Comparison of ENCODE assay signal across 29 mouse cellular contexts in genomic region chr17:17425308-17425813, GRCm38 (mm10). TPM values are rescaled to one million over a fixed set of nuclear protein-coding genes. Genes with fewer than 3 reads are reported as not detected.
A peak's percentile ranks its signal among the peaks of the same experiment; 100 is the strongest.
DNase-seq lines count a peak whose midpoint lies in the region; ATAC-seq and TF ChIP-seq lines count a peak whose summit lies in the region.
"Had no signal": no experiment of that assay in that cellular context is flagged by ENCODE, and none has a peak within 500 bp of the region (broad histone marks: within the 10 kb centered on the region; RNA-seq: fewer than 3 reads in every experiment).

No protein-coding gene starts in this region.

- no peak for TF ChIP-seq CTCF in kidney, postnatal 0 days (IDR thresholded peaks at IDR 0.05; ENCODE audit: low read depth)
- TF ChIP-seq CTCF in ES-Bruce4 (IDR thresholded peaks at IDR 0.05; ENCODE audit: low read depth, low read length), result no peak

- no peak overlapping the region for H3K9ac ChIP-seq in kidney, postnatal 0 days (ENCODE audit: low read depth, low read length)
- H3K9ac ChIP-seq in kidney, embryonic 14.5 days (ENCODE audit: low read depth, low read length), result no peak overlapping the region
- H3K9ac ChIP-seq in ES-Bruce4 (ENCODE audit: low read depth, poor library complexity, severe bottlenecking), result 0 out of 2 replicates have a peak overlapping the region, but pooled peaks have one; percentile 29
- no peak overlapping the region for H3K9ac ChIP-seq in forebrain, embryonic 13.5 days
- H3K9ac ChIP-seq in midbrain, embryonic 12.5 days (replicated peaks), result no peak overlapping the region
- H3K9ac ChIP-seq: embryonic facial prominence, embryonic 13.5 days; hindbrain, embryonic 14.5 days; neural tube, embryonic 12.5 days; stomach, embryonic 15.5 days had no signal

- H3K36me3 ChIP-seq in kidney, postnatal 0 days (ENCODE audit: insufficient read depth, low read length), result no peaks in the 10 kb centered on the region
- H3K36me3 ChIP-seq in kidney, embryonic 14.5 days (ENCODE audit: control insufficient read depth, insufficient read depth, low read length), result no peaks in the 10 kb centered on the region
- H3K36me3 ChIP-seq in ES-Bruce4 (ENCODE audit: control insufficient read depth, insufficient read depth, low read length, poor library complexity, severe bottlenecking), result no peaks in the 10 kb centered on the region
- peaks cover 7% of the 10 kb centered on the region; the same call in 1 of the 2 replicates for H3K36me3 ChIP-seq in forebrain, embryonic 13.5 days (ENCODE audit: poor library complexity, severe bottlenecking)
- peaks cover 3% of the 10 kb centered on the region; the same call in 1 of the 2 replicates for H3K36me3 ChIP-seq in midbrain, embryonic 12.5 days
- H3K36me3 ChIP-seq: embryonic facial prominence, embryonic 13.5 days; heart, embryonic 10.5 days; neural tube, embryonic 12.5 days; stomach, embryonic 15.5 days had no signal

- no peak for ATAC-seq in kidney, postnatal 0 days (replicated peaks; ENCODE audit: low FRiP score, low read depth)
- ATAC-seq in kidney, embryonic 14.5 days (ENCODE audit: low FRiP score, low TSS enrichment), result no peak
- ATAC-seq in forebrain, embryonic 13.5 days, result peak; percentile 51; the same call in 1 of the 2 replicates
- ATAC-seq in midbrain, embryonic 12.5 days (ENCODE audit: low FRiP score, low read depth), result peak; percentile 75
- no peak for ATAC-seq in CD4-positive, CD25-positive, alpha-beta regulatory T cell, adult 4 months
- ATAC-seq: activated CD4-positive, CD25-positive, alpha-beta regulatory T cell, adult 4 months; inflammation-experienced regulatory T-cells, adult 6 months had no signal

- TF ChIP-seq POLR2A in ES-Bruce4 (IDR thresholded peaks at IDR 0.05; ENCODE audit: insufficient read depth, low read length), result no peak

- H3K4me2 ChIP-seq in kidney, postnatal 0 days (ENCODE audit: low read length), result no peak overlapping the region
- no peak overlapping the region for H3K4me2 ChIP-seq in kidney, embryonic 14.5 days (replicated peaks; ENCODE audit: low read depth, low read length)
- no peak overlapping the region for H3K4me2 ChIP-seq in forebrain, embryonic 13.5 days
- H3K4me2 ChIP-seq in midbrain, embryonic 12.5 days (replicated peaks), result no peak overlapping the region
- H3K4me2 ChIP-seq: embryonic facial prominence, embryonic 13.5 days; hindbrain, embryonic 14.5 days; neural tube, embryonic 12.5 days; stomach, embryonic 15.5 days had no signal

- no peaks in the 10 kb centered on the region for H3K27me3 ChIP-seq in kidney, postnatal 0 days (ENCODE audit: insufficient read depth, low read length)
- no peaks in the 10 kb centered on the region for H3K27me3 ChIP-seq in kidney, embryonic 14.5 days (ENCODE audit: control insufficient read depth, insufficient read depth, low read length)
- H3K27me3 ChIP-seq in ES-Bruce4 (ENCODE audit: control insufficient read depth, insufficient read depth, low read length, poor library complexity, severe bottlenecking), result no peaks in the 10 kb centered on the region
- no peaks in the 10 kb centered on the region for H3K27me3 ChIP-seq in forebrain, embryonic 13.5 days
- H3K27me3 ChIP-seq in midbrain, embryonic 12.5 days, result no peaks in the 10 kb centered on the region
- H3K27me3 ChIP-seq: embryonic facial prominence, embryonic 13.5 days; megakaryocyte, embryonic 14.5 days; neural tube, embryonic 12.5 days; stomach, embryonic 15.5 days had no signal

- no peak for TF ChIP-seq EP300 in ES-Bruce4 (IDR thresholded peaks at IDR 0.05; ENCODE audit: insufficient read depth, low read depth, low read length)

- H3K9me3 ChIP-seq in kidney, postnatal 0 days (replicated peaks; ENCODE audit: low read length), result no peaks in the 10 kb centered on the region
- H3K9me3 ChIP-seq in kidney, embryonic 14.5 days (ENCODE audit: control insufficient read depth, low read length), result no peaks in the 10 kb centered on the region
- no peaks in the 10 kb centered on the region for H3K9me3 ChIP-seq in ES-Bruce4 (replicated peaks; ENCODE audit: control insufficient read depth, insufficient read depth, low read length, poor library complexity, severe bottlenecking)
- no peaks in the 10 kb centered on the region for H3K9me3 ChIP-seq in forebrain, embryonic 13.5 days (replicated peaks)
- no peaks in the 10 kb centered on the region for H3K9me3 ChIP-seq in midbrain, embryonic 12.5 days
- H3K9me3 ChIP-seq: embryonic facial prominence, embryonic 13.5 days; heart, embryonic 10.5 days; neural tube, embryonic 12.5 days; stomach, embryonic 15.5 days had no signal

- no peaks in the 10 kb centered on the region for H3K4me1 ChIP-seq in kidney, postnatal 0 days (replicated peaks; ENCODE audit: insufficient read depth, low read length)
- no peaks in the 10 kb centered on the region for H3K4me1 ChIP-seq in kidney, embryonic 14.5 days (ENCODE audit: control insufficient read depth, insufficient read depth, low read length)
- H3K4me1 ChIP-seq in ES-Bruce4 (ENCODE audit: control insufficient read depth, insufficient read depth, low read length), result no peaks in the 10 kb centered on the region
- peaks cover 8% of the 10 kb centered on the region for H3K4me1 ChIP-seq in forebrain, embryonic 13.5 days
- H3K4me1 ChIP-seq in midbrain, embryonic 12.5 days, result peaks cover 11% of the 10 kb centered on the region; the same call in 1 of the 2 replicates
- H3K4me1 ChIP-seq: heart, embryonic 10.5 days; megakaryocyte, embryonic 14.5 days; neural tube, embryonic 12.5 days; stomach, embryonic 15.5 days had no signal

- WGBS in kidney, postnatal 0 days, result 77% methylated on average over 4 of the region's 4 CpGs
- 66% methylated on average over 4 of the region's 4 CpGs for WGBS in kidney, embryonic 14.5 days
- 5% methylated on average over 4 of the region's 4 CpGs for WGBS in forebrain, embryonic 13.5 days
- 10% methylated on average over 4 of the region's 4 CpGs for WGBS in midbrain, embryonic 12.5 days

- H3K4me3 ChIP-seq in kidney, postnatal 0 days (replicated peaks; ENCODE audit: low read depth, low read length), result no peak overlapping the region
- no peak overlapping the region for H3K4me3 ChIP-seq in kidney, embryonic 14.5 days (ENCODE audit: low read length)
- H3K4me3 ChIP-seq in ES-Bruce4 (ENCODE audit: low read depth, low read length), result no peak overlapping the region
- H3K4me3 ChIP-seq in forebrain, embryonic 13.5 days, result no peak overlapping the region
- no peak overlapping the region for H3K4me3 ChIP-seq in midbrain, embryonic 12.5 days
- H3K4me3 ChIP-seq: embryonic facial prominence, embryonic 13.5 days; erythroblast, embryonic 14.5 days; gastrocnemius, adult 2 months; heart, embryonic 10.5 days; layer of hippocampus, adult 2 months; megakaryocyte, embryonic 14.5 days; neural tube, embryonic 12.5 days; stomach, embryonic 15.5 days had no signal

- DNase-seq in kidney, postnatal 0 days (ENCODE audit: low spot score), result no peak
- no peak for DNase-seq in heart, adult 18-20 months
- DNase-seq in cerebellum, adult 18-20 months, result no peak
- DNase-seq: adrenal gland, adult 8-10 months; cerebellum, adult 2 months; cerebellum, postnatal 25 days; gastrocnemius, adult 2 months; heart, postnatal 4 days; kidney, adult 18-20 months; kidney, postnatal 25 days; liver; retina, postnatal 1 day; right cerebral cortex, postnatal 4 days; thymus, postnatal 36 days had no signal

- H3K27ac ChIP-seq in kidney, postnatal 0 days, result peak overlapping the region; percentile 42; the same call in 1 of the 2 replicates
- no peak overlapping the region for H3K27ac ChIP-seq in kidney, embryonic 14.5 days (ENCODE audit: low read depth, low read length)
- H3K27ac ChIP-seq in ES-Bruce4 (ENCODE audit: insufficient read depth, low read length), result no peak overlapping the region
- no peak overlapping the region for H3K27ac ChIP-seq in forebrain, embryonic 13.5 days
- no peak overlapping the region for H3K27ac ChIP-seq in midbrain, embryonic 12.5 days (replicated peaks)
- H3K27ac ChIP-seq: embryonic facial prominence, embryonic 13.5 days; gastrocnemius, adult 2 months; heart, embryonic 10.5 days; hindbrain, embryonic 14.5 days; layer of hippocampus, adult 2 months; neural tube, embryonic 12.5 days; stomach, embryonic 15.5 days had no signal

RNA-seq across cellular contexts. Expression of gene Lix1, which starts 22.9 kb away (rescaled TPM):
- 10.1 and 11.2 TPM in 2 replicates for polyA plus RNA-seq in kidney, postnatal 0 days (2015; fragmentation: Nextera tagmentation; extraction: Ambion mirVana)
- polyA plus RNA-seq in kidney, embryonic 14.5 days (2014; fragmentation: Nextera tagmentation; extraction: Ambion mirVana), result 6.9 and 8.2 TPM in 2 replicates
- polyA plus RNA-seq in ES-Bruce4 (2011; ENCODE audit: insufficient read depth, insufficient read length, low read depth, missing spikeins), result 0.78 and 0.81 TPM in 2 replicates
- polyA plus RNA-seq in forebrain, embryonic 13.5 days (2015; fragmentation: Nextera tagmentation; extraction: Ambion mirVana), result 57.7 and 59.1 TPM in 2 replicates
- polyA plus RNA-seq in midbrain, embryonic 12.5 days (2016; fragmentation: Nextera tagmentation; extraction: Ambion mirVana), result 48.8 TPM in 2 replicates
- under 1 TPM; 0.30 to 0.32 TPM for polyA plus RNA-seq in CD4-positive, CD25-positive, alpha-beta regulatory T cell, adult 4 months (2017; shearing (Covaris generic))
- 1 to 10 TPM; 6.8 to 6.9 TPM for total RNA-seq in heart, adult 18-20 months (2021)
- polyA plus RNA-seq: activated CD4-positive, CD25-positive, alpha-beta regulatory T cell, adult 4 months; erythroblast, embryonic 14.5 days had no signal

RNA-seq across cellular contexts. Expression of gene Riok2, which starts 51.3 kb away (rescaled TPM):
- 24.2 and 25.9 TPM in 2 replicates for polyA plus RNA-seq in kidney, postnatal 0 days (2015; fragmentation: Nextera tagmentation; extraction: Ambion mirVana)
- 37.1 and 38.1 TPM in 2 replicates for polyA plus RNA-seq in kidney, embryonic 14.5 days (2014; fragmentation: Nextera tagmentation; extraction: Ambion mirVana)
- polyA plus RNA-seq in ES-Bruce4 (2011; ENCODE audit: insufficient read depth, insufficient read length, low read depth, missing spikeins), result 52.6 and 58.5 TPM in 2 replicates
- polyA plus RNA-seq in forebrain, embryonic 13.5 days (2015; fragmentation: Nextera tagmentation; extraction: Ambion mirVana), result 29.3 and 32.9 TPM in 2 replicates
- 30.3 and 32.2 TPM in 2 replicates for polyA plus RNA-seq in midbrain, embryonic 12.5 days (2016; fragmentation: Nextera tagmentation; extraction: Ambion mirVana)
- 10 to 100 TPM; 35.3 to 36.4 TPM for polyA plus RNA-seq in CD4-positive, CD25-positive, alpha-beta regulatory T cell, adult 4 months (2017; shearing (Covaris generic))
- total RNA-seq in heart, adult 18-20 months (2021), result 10 to 100 TPM; 16.2 to 16.5 TPM

Comparison
In these comparisons a context has a peak if more than half of its experiments do, and no peak if none do; other contexts are left out.
1. ATAC-seq: peak in forebrain, embryonic 13.5 days (single experiment) and midbrain, embryonic 12.5 days (single experiment); none in kidney, postnatal 0 days (single experiment), kidney, embryonic 14.5 days (single experiment) and CD4-positive, CD25-positive, alpha-beta regulatory T cell, adult 4 months (single experiment).